Mouse (Mus musculus) liver, embryonic 12.5 days (tissue): Measurements from ENCODE around the gene Gm10282. TPM values are rescaled to one million over a fixed set of nuclear protein-coding genes. Genes with fewer than 3 reads are reported as not detected.

Experiments used
- ATAC-seq: fragments of 200-750 bp; cut with Nextera tagmentation; 2 replicates; pipeline ENCODE4 v1.8.0; 2017; ENCODE audit warnings: moderate number of reproducible peaks, mild to moderate bottlenecking, moderate library complexity
- H3K27ac ChIP-seq: fragments of 300-500 bp; sonication (generic); 2 replicates; pipeline ENCODE4 v1.5.1; 2016; ENCODE audit warnings: mild to moderate bottlenecking
- H3K27me3 ChIP-seq: fragments of 300-500 bp; sonication (generic); replicated peaks from 2 replicates; pipeline ENCODE4 v1.6.1; 2016; ENCODE audit warnings: mild to moderate bottlenecking, moderate library complexity
- H3K36me3 ChIP-seq: fragments of 300-500 bp; sonication (generic); 2 replicates; pipeline ENCODE4 v1.6.1; 2016; ENCODE audit warnings: mild to moderate bottlenecking, moderate library complexity
- H3K4me1 ChIP-seq: fragments of 300-500 bp; sonication (generic); 2 replicates; pipeline ENCODE4 v1.6.1; 2016
- H3K4me2 ChIP-seq: fragments of 300-500 bp; sonication (generic); 2 replicates; pipeline ENCODE4 v1.6.1; 2016; ENCODE audit warnings: mild to moderate bottlenecking, moderate library complexity
- H3K4me3 ChIP-seq: fragments of 300-500 bp; sonication (generic); 2 replicates; pipeline ENCODE4 v1.5.1; 2016; ENCODE audit warnings: mild to moderate bottlenecking, moderate library complexity
- H3K9ac ChIP-seq: fragments of 300-500 bp; sonication (generic); 2 replicates; pipeline ENCODE4 v1.6.1; 2016; ENCODE audit warnings: mild to moderate bottlenecking, moderate library complexity
- H3K9me3 ChIP-seq: fragments of 300-500 bp; sonication (generic); replicated peaks from 2 replicates; pipeline ENCODE4 v1.6.1; 2016; ENCODE audit warnings: mild to moderate bottlenecking, moderate library complexity
- WGBS: fragments of 180-500 bp; shearing (Covaris S2); methylation state at CpG from one replicate; pipeline ENCODE4 v1.1.7; 2016; ENCODE audit not compliant: insufficient replicate concordance; 5-methylcytosine and 5-hydroxymethylcytosine counted together
- polyA plus RNA-seq: library from polyadenylated mRNA; unstranded; fragments of >200 nt; fragmentation: Nextera tagmentation; extraction: Ambion mirVana; gene quantifications from 2 replicates; pipeline ENCODE4 v1.2.1, GENCODE M21; 2016

Gm10282 gene
- polyA plus RNA-seq, 1 experiment from 2014 or later, result 10.3 TPM

- WGBS, result 87% methylated on average over 5 of the region's 5 CpGs
- peaks cover 3% of the 10 kb centered on the region; the same call in 1 of the 2 replicates for H3K4me1 ChIP-seq
Measured at GRCm38 (mm10) chr8:72342556-72343300, 37.7 kb upstream of the Gm10282 start.

GRCm38 (mm10) chr8:72337034-72337433 lies 32.0 kb upstream of the Gm10282 start:
- H3K36me3 ChIP-seq, result peaks cover 51% of the 10 kb centered on the region
- no peak overlapping the region for H3K4me3 ChIP-seq
- no peak for ATAC-seq
- H3K4me2 ChIP-seq, result no peak overlapping the region
- H3K9ac ChIP-seq, result no peak overlapping the region
- H3K4me1 ChIP-seq, result no peaks in the 10 kb centered on the region
- no peaks in the 10 kb centered on the region for H3K9me3 ChIP-seq
- H3K27ac ChIP-seq, result no peak overlapping the region
- no peaks in the 10 kb centered on the region for H3K27me3 ChIP-seq

More at GRCm38 (mm10) chr8:72342556-72343300, 37.7 kb upstream of the Gm10282 start:
- H3K36me3 ChIP-seq, result peaks cover 61% of the 10 kb centered on the region
- H3K4me3 ChIP-seq, result no peak overlapping the region
- ATAC-seq, result no peak
- no peaks in the 10 kb centered on the region for H3K9me3 ChIP-seq
- no peak overlapping the region for H3K4me2 ChIP-seq
- no peak overlapping the region for H3K9ac ChIP-seq
- no peaks in the 10 kb centered on the region for H3K27me3 ChIP-seq
- no peak overlapping the region for H3K27ac ChIP-seq

- WGBS, result 63% methylated on average over 2 of the region's 2 CpGs
- no peak overlapping the region for H3K27ac ChIP-seq
- H3K36me3 ChIP-seq, result peaks cover 43% of the 10 kb centered on the region
Measured at GRCm38 (mm10) chr8:72336273-72336672, 31.2 kb upstream of the Gm10282 start.

DNA sequence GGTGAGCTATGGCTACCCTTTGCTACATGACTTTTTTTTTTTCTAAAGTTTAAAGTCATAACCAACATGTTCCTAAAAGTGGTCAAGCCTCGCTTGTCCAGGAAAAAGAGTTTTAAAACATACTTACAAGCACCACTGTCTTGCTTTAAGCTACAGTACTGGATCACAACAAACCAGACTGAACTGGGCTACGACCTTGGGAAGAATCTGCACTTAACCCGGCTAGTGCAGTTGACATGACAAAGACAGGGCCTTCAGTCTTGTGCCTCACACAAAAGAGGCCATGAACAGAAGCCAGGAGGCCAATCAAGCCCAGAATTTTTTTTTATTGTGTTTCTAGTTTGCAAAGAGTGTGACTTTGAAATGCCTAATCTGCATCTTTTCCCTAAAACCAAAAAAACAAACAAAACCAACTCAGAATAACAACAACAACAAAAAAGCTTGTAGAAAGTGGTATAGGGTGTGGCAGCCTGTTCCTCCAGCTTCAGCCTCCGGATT lies 29.1 kb upstream of the Gm10282 start:
- ATAC-seq, result no peak
- Histone ChIP-seq H3K27ac (no peak overlapping the region), H3K27me3 (no peaks in the 10 kb centered on the region), H3K9me3 (no peaks in the 10 kb centered on the region), H3K4me1 (no peaks in the 10 kb centered on the region), H3K4me2 (no peak overlapping the region), H3K4me3 (no peak overlapping the region), H3K9ac (no peak overlapping the region), H3K36me3 (peaks cover 22% of the 10 kb centered on the region)
- WGBS, result 67% methylated on average over 4 of the region's 4 CpGs

More at GRCm38 (mm10) chr8:72336273-72336672, 31.2 kb upstream of the Gm10282 start:
- Histone ChIP-seq H3K4me2 (no peak overlapping the region), H3K4me1 (no peaks in the 10 kb centered on the region), H3K9ac (no peak overlapping the region), H3K4me3 (no peak overlapping the region), H3K27me3 (no peaks in the 10 kb centered on the region), H3K9me3 (no peaks in the 10 kb centered on the region)
- ATAC-seq, result no peak

DNA sequence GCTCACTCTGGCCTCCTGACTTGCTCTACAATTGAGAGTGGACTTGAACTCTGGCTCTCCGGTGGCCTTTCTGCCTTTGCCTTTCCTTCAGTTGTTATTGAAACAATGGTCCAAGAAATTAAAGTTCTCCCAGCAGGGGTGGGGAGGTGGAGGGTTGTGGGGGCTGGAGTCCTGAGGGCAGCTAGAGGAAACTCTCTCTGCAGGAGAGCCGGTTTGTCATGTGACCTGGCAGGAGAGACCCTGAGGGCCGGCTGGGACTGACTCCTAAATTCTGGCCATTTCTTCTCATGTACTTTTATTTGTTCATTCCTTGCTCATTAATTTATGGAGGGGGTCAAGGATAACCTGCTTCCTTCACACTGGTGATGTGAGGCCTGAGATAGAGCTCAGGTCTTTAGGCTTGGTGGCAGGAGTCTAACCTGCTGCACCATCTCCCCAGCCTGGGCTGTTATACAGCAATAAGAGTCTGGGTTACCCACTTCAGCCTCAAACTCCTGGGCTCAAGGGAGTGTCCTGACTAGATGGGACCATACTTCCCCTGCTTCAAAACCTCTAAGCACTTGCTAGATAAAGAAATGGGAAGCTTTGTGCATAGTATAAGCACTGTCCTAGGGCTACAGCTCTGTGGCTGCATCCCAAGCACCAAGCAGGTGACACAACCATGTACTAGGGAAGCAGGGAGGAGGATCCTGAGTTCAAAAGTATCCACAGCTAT lies 28.5 kb upstream of the Gm10282 start:
- Histone ChIP-seq H3K27ac (no peak overlapping the region), H3K9ac (no peak overlapping the region), H3K36me3 (peaks cover 19% of the 10 kb centered on the region), H3K4me2 (no peak overlapping the region), H3K9me3 (no peaks in the 10 kb centered on the region), H3K4me1 (no peaks in the 10 kb centered on the region), H3K27me3 (no peaks in the 10 kb centered on the region), H3K4me3 (no peak overlapping the region)
- no peak for ATAC-seq
- WGBS, result 40% methylated on average over 3 of the region's 3 CpGs

DNA sequence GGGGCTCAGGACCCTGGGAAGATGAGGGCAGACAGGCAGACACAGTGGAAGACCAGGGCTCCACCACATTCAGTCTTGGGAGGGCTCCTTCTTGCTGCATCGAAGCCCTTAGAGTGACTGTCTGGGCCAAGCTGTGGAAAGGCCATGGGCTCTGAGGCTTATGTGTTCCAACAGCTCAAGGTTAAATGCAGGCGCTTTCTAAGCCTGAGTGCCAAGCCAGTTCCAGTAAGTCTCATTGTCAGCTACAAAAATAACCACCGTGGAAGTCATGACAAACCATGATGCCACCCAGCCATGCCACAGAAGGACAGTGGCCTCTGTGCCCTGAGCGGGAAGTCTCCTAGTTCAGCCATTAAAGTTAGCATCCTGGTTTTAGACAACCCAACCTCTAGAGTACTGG lies 26.6 kb upstream of the Gm10282 start:
- H3K27ac ChIP-seq, result no peak overlapping the region
- no peaks in the 10 kb centered on the region for H3K4me1 ChIP-seq
- no peaks in the 10 kb centered on the region for H3K27me3 ChIP-seq
- no peak overlapping the region for H3K4me2 ChIP-seq
- no peak overlapping the region for H3K4me3 ChIP-seq
- H3K9ac ChIP-seq, result no peak overlapping the region
- no peak for ATAC-seq
- 69% methylated on average over 4 of the region's 4 CpGs for WGBS
- H3K9me3 ChIP-seq, result no peaks in the 10 kb centered on the region
- 0 out of 2 replicates have a peak, but pooled peaks cover 3% of the 10 kb centered on the region for H3K36me3 ChIP-seq

GRCm38 (mm10) chr8:72330806-72331516 lies 25.9 kb upstream of the Gm10282 start:
- Histone ChIP-seq H3K36me3 (0 out of 2 replicates have a peak, but pooled peaks cover 3% of the 10 kb centered on the region), H3K4me3 (no peak overlapping the region), H3K4me2 (no peak overlapping the region), H3K9me3 (no peaks in the 10 kb centered on the region), H3K27ac (no peak overlapping the region), H3K9ac (no peak overlapping the region), H3K27me3 (peaks cover 4% of the 10 kb centered on the region; the same call in 1 of the 2 replicates), H3K4me1 (no peaks in the 10 kb centered on the region)
- 58% methylated on average over 6 of the region's 6 CpGs for WGBS
- ATAC-seq, result no peak

DNA sequence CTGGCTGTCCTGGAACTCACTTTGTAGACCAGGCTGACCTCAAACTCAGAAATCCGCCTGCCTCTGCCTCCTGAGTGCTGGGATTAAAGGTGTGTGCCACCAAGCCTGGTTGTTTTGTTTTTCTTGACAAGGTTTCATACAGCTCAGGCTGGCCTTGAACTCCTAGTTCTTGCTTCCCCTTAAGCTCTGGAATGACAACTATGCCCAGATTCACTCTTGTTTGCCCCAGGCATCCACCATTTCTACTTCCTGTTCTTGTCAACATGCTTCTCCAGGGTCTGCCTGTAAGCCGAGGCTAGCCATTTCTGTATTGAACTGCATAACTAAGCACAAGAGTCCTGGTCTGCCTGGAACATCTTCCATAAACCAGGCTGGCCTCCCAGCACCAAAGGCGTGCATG lies 24.1 kb upstream of the Gm10282 start:
- no peak overlapping the region for H3K4me3 ChIP-seq
- 58% methylated on average over 3 of the region's 3 CpGs for WGBS
- H3K9ac ChIP-seq, result no peak overlapping the region
- no peaks in the 10 kb centered on the region for H3K9me3 ChIP-seq
- peaks cover 18% of the 10 kb centered on the region for H3K27me3 ChIP-seq
- no peaks in the 10 kb centered on the region for H3K4me1 ChIP-seq
- no peak for ATAC-seq
- no peaks in the 10 kb centered on the region for H3K36me3 ChIP-seq
- no peak overlapping the region for H3K27ac ChIP-seq
- H3K4me2 ChIP-seq, result no peak overlapping the region

DNA sequence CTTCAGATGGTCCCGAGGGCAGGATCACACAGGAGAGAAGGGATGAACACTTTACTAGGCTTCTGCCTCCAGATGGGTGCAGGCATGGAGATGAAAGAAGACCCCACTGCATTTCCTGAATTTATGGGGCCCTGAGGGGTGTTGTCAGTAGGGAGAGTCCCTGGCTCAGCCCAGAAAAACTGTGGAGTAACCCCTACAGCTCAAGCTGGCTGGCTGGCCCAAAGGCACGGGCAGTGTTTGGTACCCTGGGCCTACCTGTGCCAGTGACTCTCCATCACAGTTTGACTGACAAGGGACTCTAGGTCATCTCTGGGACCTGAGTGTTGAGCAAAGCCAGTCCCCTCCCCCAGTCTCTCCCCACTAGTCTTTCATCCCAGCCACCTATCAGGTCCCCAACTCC lies 19.6 kb upstream of the Gm10282 start:
- no peak overlapping the region for H3K27ac ChIP-seq
- H3K27me3 ChIP-seq, result peaks cover 55% of the 10 kb centered on the region
- H3K36me3 ChIP-seq, result no peaks in the 10 kb centered on the region
- no peak overlapping the region for H3K4me3 ChIP-seq
- H3K9ac ChIP-seq, result no peak overlapping the region
- H3K4me1 ChIP-seq, result peaks cover 19% of the 10 kb centered on the region
- 74% methylated on average over 2 of the region's 2 CpGs for WGBS
- H3K9me3 ChIP-seq, result no peaks in the 10 kb centered on the region
- no peak for ATAC-seq
- no peak overlapping the region for H3K4me2 ChIP-seq

DNA sequence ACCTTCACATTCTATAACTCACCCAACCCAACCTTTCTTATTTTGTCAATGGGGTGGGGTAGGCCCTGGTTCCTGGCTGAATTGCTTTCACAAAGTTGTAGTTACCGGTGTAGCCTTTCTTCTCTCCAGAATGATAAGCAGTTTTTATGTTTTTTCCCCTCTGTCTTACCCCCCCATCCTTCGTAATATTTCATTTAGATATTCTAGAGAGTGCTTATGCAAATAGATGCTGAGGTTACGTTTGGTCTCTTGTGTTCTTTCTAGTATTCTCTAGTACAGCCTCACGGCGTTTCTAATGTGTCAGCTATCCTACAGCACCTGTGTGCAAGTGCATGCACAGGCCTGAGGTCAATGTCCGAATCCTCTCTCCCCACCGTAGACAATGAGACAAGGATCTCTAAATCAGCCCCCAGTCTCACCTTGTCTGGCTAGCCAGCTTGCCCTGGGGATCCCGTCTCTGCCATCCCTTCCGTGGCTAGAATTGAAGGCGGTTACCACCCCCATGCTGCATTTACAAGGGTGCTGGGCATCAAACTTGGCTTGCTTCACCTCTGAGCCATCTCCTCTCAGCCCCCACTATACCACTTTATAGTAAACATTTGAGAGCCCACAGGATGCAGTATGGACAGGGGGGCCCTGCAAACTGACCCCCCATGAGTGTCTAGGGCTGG lies 19.1 kb upstream of the Gm10282 start:
- H3K4me2 ChIP-seq, result no peak overlapping the region
- no peak overlapping the region for H3K9ac ChIP-seq
- no peak overlapping the region for H3K4me3 ChIP-seq
- no peak overlapping the region for H3K27ac ChIP-seq
- WGBS, result 73% methylated on average over 10 of the region's 10 CpGs
- peaks cover 25% of the 10 kb centered on the region for H3K4me1 ChIP-seq
- H3K27me3 ChIP-seq, result peaks cover 60% of the 10 kb centered on the region
- no peaks in the 10 kb centered on the region for H3K9me3 ChIP-seq
- no peaks in the 10 kb centered on the region for H3K36me3 ChIP-seq
- no peak for ATAC-seq

DNA sequence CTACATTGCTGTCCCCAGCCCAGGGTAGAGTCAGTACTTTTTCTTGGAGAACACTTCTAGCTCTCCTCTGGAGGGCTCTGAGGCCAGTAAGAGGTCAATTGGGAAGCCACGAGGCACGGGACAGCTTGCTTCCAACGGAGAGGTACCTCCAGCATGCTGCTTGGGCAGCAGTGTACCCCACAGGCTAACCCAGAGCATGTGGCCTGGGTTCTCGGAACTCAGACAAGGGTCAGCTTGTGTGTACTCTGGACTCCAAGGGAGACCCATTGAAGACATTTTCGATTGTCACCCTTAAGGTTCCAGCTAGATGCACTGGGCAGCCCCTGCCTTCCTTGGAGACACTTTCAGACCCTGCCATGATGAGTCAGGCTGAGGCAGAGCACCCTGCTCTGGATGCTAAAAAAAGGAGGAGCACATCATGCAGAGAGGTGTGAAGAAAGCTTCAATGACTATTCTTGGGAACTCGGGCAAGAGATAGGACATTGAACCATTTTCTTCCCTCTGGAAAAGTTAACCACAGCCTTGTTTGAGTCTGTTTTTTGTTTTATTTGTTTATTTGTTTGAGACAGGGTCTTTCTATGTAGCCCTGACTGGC lies 18.2 kb upstream of the Gm10282 start:
- no peak overlapping the region for H3K4me2 ChIP-seq
- no peak overlapping the region for H3K27ac ChIP-seq
- H3K27me3 ChIP-seq, result peaks cover 69% of the 10 kb centered on the region
- no peak for ATAC-seq
- 41% methylated on average over 6 of the region's 6 CpGs for WGBS
- no peaks in the 10 kb centered on the region for H3K9me3 ChIP-seq
- no peak overlapping the region for H3K4me3 ChIP-seq
- H3K9ac ChIP-seq, result no peak overlapping the region
- no peaks in the 10 kb centered on the region for H3K36me3 ChIP-seq
- H3K4me1 ChIP-seq, result peaks cover 34% of the 10 kb centered on the region
